9 mouse cellular contexts compared by ENCODE assay signal in genomic region chr3:130310694-130311305, GRCm38 (mm10).
DNase-seq lines count a peak whose midpoint lies in the region; ATAC-seq lines count a peak whose summit lies in the region.
"Had no signal": no experiment of that assay in that cellular context is flagged by ENCODE, and none has a peak within 500 bp of the region (broad histone marks: within the 10 kb centered on the region; RNA-seq: fewer than 3 reads in every experiment).

No protein-coding gene starts in this region.

- H3K9me3 ChIP-seq in forebrain, embryonic 16.5 days (ENCODE audit: control insufficient read depth, low read length): no peaks in the 10 kb centered on the region
- H3K9me3 ChIP-seq in limb, embryonic 10.5 days (replicated peaks): no peaks in the 10 kb centered on the region

- H3K4me1 ChIP-seq in forebrain, embryonic 16.5 days (replicated peaks; ENCODE audit: control insufficient read depth, insufficient read depth, low read length): peaks cover 9% of the 10 kb centered on the region
- H3K4me1 ChIP-seq in limb, embryonic 10.5 days: peaks cover 74% of the 10 kb centered on the region

- DNase-seq in right cerebral cortex, postnatal 4 days: peak; percentile 14
- no peak for DNase-seq in right cerebral cortex, adult 2 months (ENCODE audit: low spot score in 2 of 2)
- DNase-seq in limb, embryonic 10.5 days (ENCODE audit: low spot score): peak; percentile 46
- peak; percentile 91 for DNase-seq in retina, postnatal 1 day
- no peak for DNase-seq in cerebellum, adult 11 months
- DNase-seq in layer of hippocampus, postnatal 25 days (ENCODE audit: extremely low spot score in 1 of 2, low spot score in 1 of 2): no peak
- DNase-seq: adrenal gland, adult 2 months had no signal

- peak overlapping the region; percentile 17; the same call in 1 of the 2 replicates for H3K9ac ChIP-seq in forebrain, embryonic 16.5 days (replicated peaks; ENCODE audit: low read depth, low read length)

- H3K4me2 ChIP-seq in forebrain, embryonic 16.5 days (ENCODE audit: low read length): peak overlapping the region; percentile 34

- no peaks in the 10 kb centered on the region for H3K36me3 ChIP-seq in forebrain, embryonic 16.5 days (ENCODE audit: control insufficient read depth, insufficient read depth)
- H3K36me3 ChIP-seq in limb, embryonic 10.5 days: no peaks in the 10 kb centered on the region

- H3K4me3 ChIP-seq in forebrain, embryonic 16.5 days (replicated peaks; ENCODE audit: low read length): no peak overlapping the region
- H3K4me3 ChIP-seq in limb, embryonic 10.5 days: no peak overlapping the region

- no peaks in the 10 kb centered on the region; the same call in 1 of the 2 replicates for H3K27me3 ChIP-seq in forebrain, embryonic 16.5 days (replicated peaks; ENCODE audit: control insufficient read depth, insufficient read depth, low read length)
- H3K27me3 ChIP-seq in limb, embryonic 10.5 days (ENCODE audit: low read depth, poor library complexity, severe bottlenecking): no peaks in the 10 kb centered on the region

- H3K27ac ChIP-seq in forebrain, embryonic 16.5 days (ENCODE audit: low read length): no peak overlapping the region
- peak overlapping the region; percentile 66 for H3K27ac ChIP-seq in limb, embryonic 10.5 days

- WGBS in forebrain, embryonic 16.5 days: 8% methylated on average over 14 of the region's 14 CpGs
- whole genome bisulfite sequencing in limb, embryonic 10.5 days: 53% methylated on average over 14 of the region's 14 CpGs

- ATAC-seq in forebrain, embryonic 16.5 days: peak; percentile 85
- no peak for ATAC-seq in activated CD4-positive, CD25-positive, alpha-beta regulatory T cell, adult 4 months

Comparison
In these comparisons a context has a peak if more than half of its experiments do, and no peak if none do; other contexts are left out.
1. DNase-seq: peak in right cerebral cortex, postnatal 4 days (single experiment), limb, embryonic 10.5 days (single experiment) and retina, postnatal 1 day (single experiment); none in right cerebral cortex, adult 2 months (0 of 2), cerebellum, adult 11 months (single experiment) and layer of hippocampus, postnatal 25 days (0 of 2).